Mouse (Mus musculus): ENCODE data around the gene Stat5b.

Gene Stat5b
- long read RNA-seq, experiment 1, full-length matches to known transcripts, result 5 of 14 reads
- long read RNA-seq, experiment 1, partial matches to known transcripts, result 1 of 14 reads
- long read RNA-seq, experiment 1, other reads (novel, unspliced or antisense), result 8 of 14 reads
- long read RNA-seq, experiment 2, full-length matches to known transcripts, result 2 of 6 reads
- long read RNA-seq, experiment 2, partial matches to known transcripts, result 1 of 6 reads
- long read RNA-seq, experiment 2, other reads (novel, unspliced or antisense), result 3 of 6 reads

- intact Hi-C loops (cut with DNase I), result no loop called here
These were observed at the start of gene Stat5b for GRCm38 (mm10) chr11:100850038-100850777. Gene Stat5b (minus strand): TSS chr11:100850724.

GRCm38 (mm10) chr11:100898441-100899199 is 48.1 kb upstream of the Stat5b start:
- intact Hi-C loops (cut with DNase I), result no loop called here

GRCm38 (mm10) chr11:100897294-100898231 is 47.0 kb upstream of the Stat5b start:
- intact Hi-C loops (cut with DNase I), result no loop called here

- intact Hi-C loops (cut with DNase I), result no loop called here
These were observed 45.6 kb upstream of the Stat5b start for GRCm38 (mm10) chr11:100896078-100896477.

- intact Hi-C loops (cut with DNase I), result no loop called here
These were observed 43.8 kb upstream of the Stat5b start for GRCm38 (mm10) chr11:100894146-100894918.

GRCm38 (mm10) chr11:100893482-100893881 is 43.0 kb upstream of the Stat5b start:
- intact Hi-C loops (cut with DNase I), result loop anchor here (2.0 kb wide), 2 partner anchors 63 to 173 kb away; no protein-coding TSS in a partner anchor

- intact Hi-C loops (cut with DNase I), result loop anchor here (2.0 kb wide), 2 partner anchors 64 to 174 kb away; no protein-coding TSS in a partner anchor
These were observed 41.9 kb upstream of the Stat5b start for GRCm38 (mm10) chr11:100892435-100892834.

GRCm38 (mm10) chr11:100891256-100892123 is 41.0 kb upstream of the Stat5b start:
- intact Hi-C loops (cut with DNase I), result loop anchor here (2.0 kb wide), 2 partner anchors 65 to 175 kb away; no protein-coding TSS in a partner anchor

- intact Hi-C loops (cut with DNase I), result no loop called here
These were observed 40.0 kb upstream of the Stat5b start for GRCm38 (mm10) chr11:100890481-100890880.

- intact Hi-C loops (cut with DNase I), result no loop called here
These were observed 37.9 kb upstream of the Stat5b start for GRCm38 (mm10) chr11:100888348-100888820.

GRCm38 (mm10) chr11:100887764-100888163 is 37.2 kb upstream of the Stat5b start:
- intact Hi-C loops (cut with DNase I), result no loop called here

GRCm38 (mm10) chr11:100887236-100887635 is 36.7 kb upstream of the Stat5b start:
- intact Hi-C loops (cut with DNase I), result no loop called here

- intact Hi-C loops (cut with DNase I), result no loop called here
These were observed 35.7 kb upstream of the Stat5b start for GRCm38 (mm10) chr11:100886188-100886740.

GRCm38 (mm10) chr11:100885472-100885871 is 34.9 kb upstream of the Stat5b start:
- intact Hi-C loops (cut with DNase I), result no loop called here

GRCm38 (mm10) chr11:100883640-100884039 is 33.1 kb upstream of the Stat5b start:
- intact Hi-C loops (cut with DNase I), result no loop called here

- intact Hi-C loops (cut with DNase I), result no loop called here
These were observed 29.0 kb upstream of the Stat5b start for GRCm38 (mm10) chr11:100879321-100880078.

GRCm38 (mm10) chr11:100875761-100876160 is 25.2 kb upstream of the Stat5b start:
- intact Hi-C loops (cut with DNase I), result no loop called here

GRCm38 (mm10) chr11:100870968-100871350 is 20.4 kb upstream of the Stat5b start:
- intact Hi-C loops (cut with DNase I), result no loop called here

Measured in adrenal gland (tissue).